Comparison of ENCODE assay signal across 15 mouse cellular contexts in the genomic region with DNA sequence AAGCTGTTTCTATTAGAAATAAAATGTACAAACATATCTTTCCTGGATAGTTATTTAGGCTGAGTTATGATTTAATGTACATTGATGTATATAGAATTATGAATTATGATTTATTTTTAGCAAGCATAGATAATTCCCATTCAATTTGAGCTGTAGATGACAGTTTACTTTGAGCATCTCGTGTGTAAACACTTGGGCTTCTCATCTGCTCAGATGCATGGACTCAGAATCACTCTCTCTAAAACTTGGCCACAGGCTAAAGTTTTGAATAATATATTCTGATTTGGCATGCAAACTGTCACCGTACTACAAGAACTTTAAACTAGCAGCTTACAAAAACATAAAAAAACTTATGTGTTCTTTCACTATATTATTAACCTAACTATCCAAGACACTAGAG.
"Had no signal": no experiment of that assay in that cellular context is flagged by ENCODE, and none has a peak within 500 bp of the region (broad histone marks: within the 10 kb centered on the region; RNA-seq: fewer than 3 reads in every experiment).

No protein-coding gene starts in this region.

- H3K4me3 ChIP-seq: neural tube, embryonic 15.5 days; stomach, embryonic 15.5 days had no signal

- H3K27ac ChIP-seq: neural tube, embryonic 15.5 days; stomach, embryonic 15.5 days; stomach, postnatal 0 days had no signal

- H3K4me1 ChIP-seq: neural tube, embryonic 15.5 days; stomach, embryonic 15.5 days had no signal

- H3K36me3 ChIP-seq: neural tube, embryonic 15.5 days; stomach, embryonic 15.5 days had no signal

- H3K27me3 ChIP-seq: neural tube, embryonic 15.5 days; stomach, embryonic 15.5 days had no signal

- DNase-seq: retina, postnatal 1 day; right cerebral cortex, adult 18-20 months; right cerebral cortex, postnatal 14 days; right cerebral cortex, postnatal 25 days; right cerebral cortex, postnatal 4 days; spleen, adult 18-20 months; thymus, adult 18-20 months; thymus, adult 2 months; thymus, postnatal 14 days; thymus, postnatal 25 days; thymus, postnatal 36 days; thymus, postnatal 4 days had no signal

- H3K4me2 ChIP-seq: neural tube, embryonic 15.5 days; stomach, embryonic 15.5 days had no signal

- H3K9me3 ChIP-seq: stomach, embryonic 15.5 days had no signal

- H3K9ac ChIP-seq: neural tube, embryonic 15.5 days; stomach, embryonic 15.5 days had no signal
